Mouse (Mus musculus) forebrain, embryonic 11.5 days (tissue): ENCODE results near the gene Dlgap4. TPM values are rescaled to one million over a fixed set of nuclear protein-coding genes. Genes with fewer than 3 reads are reported as not detected.

ENCODE experiments used
- ATAC-seq: fragments of 200-750 bp; cut with Nextera tagmentation; replicated peaks from 2 replicates; pipeline ENCODE4 v1.8.0; 2017; ENCODE audit warnings: moderate TSS enrichment; ENCODE audit not compliant: low FRiP score
- DNase-seq: peaks from one replicate; pipeline ENCODE4 v3.0.0-alpha.2; 2017; ENCODE audit warnings: low spot score
- H3K27ac ChIP-seq: fragments of 300-500 bp; sonication (generic); 2 replicates; pipeline ENCODE4 v1.5.1; 2014; ENCODE audit warnings: low read depth, low read length
- H3K27me3 ChIP-seq: fragments of 300-500 bp; sonication (generic); 2 replicates; pipeline ENCODE4 v1.6.1; 2014; ENCODE audit warnings: mild to moderate bottlenecking, low read length, mixed read lengths; ENCODE audit not compliant: control insufficient read depth, insufficient read depth
- H3K36me3 ChIP-seq: fragments of 300-500 bp; sonication (generic); 2 replicates; pipeline ENCODE4 v1.6.1; 2014; ENCODE audit warnings: mild to moderate bottlenecking, low read length, moderate library complexity, mixed read lengths; ENCODE audit not compliant: control insufficient read depth, insufficient read depth
- H3K4me1 ChIP-seq: fragments of 300-500 bp; sonication (generic); replicated peaks from 2 replicates; pipeline ENCODE4 v1.6.1; 2014; ENCODE audit warnings: low read length, mixed read lengths; ENCODE audit not compliant: control insufficient read depth, insufficient read depth
- H3K4me2 ChIP-seq: fragments of 300-500 bp; sonication (generic); 2 replicates; pipeline ENCODE4 v1.6.1; 2014; ENCODE audit warnings: low read depth, mild to moderate bottlenecking, low read length, moderate library complexity, mixed read lengths; ENCODE audit not compliant: severe bottlenecking
- H3K4me3 ChIP-seq: fragments of 300-500 bp; sonication (generic); 2 replicates; pipeline ENCODE4 v1.5.1; 2014; ENCODE audit warnings: low read depth, low read length
- H3K9ac ChIP-seq: fragments of 300-500 bp; sonication (generic); 2 replicates; pipeline ENCODE4 v1.6.1; 2014; ENCODE audit warnings: low read length
- H3K9me3 ChIP-seq: fragments of 300-500 bp; sonication (generic); 2 replicates; pipeline ENCODE4 v1.6.1; 2016; ENCODE audit warnings: low read length, mixed read lengths; ENCODE audit not compliant: control insufficient read depth
- WGBS: fragments of 180-500 bp; shearing (Covaris S2); extraction: QIAGEN DNeasy Blood & Tissue Kit; methylation state at CpG from one replicate; pipeline ENCODE4 v1.1.7; 2014; 5-methylcytosine and 5-hydroxymethylcytosine counted together
- polyA plus RNA-seq: library from polyadenylated mRNA; unstranded; fragments of >200 nt; fragmentation: Nextera tagmentation; extraction: Ambion mirVana; gene quantifications from 2 replicates; pipeline ENCODE4 v1.2.1, GENCODE M21; 2014

The Dlgap4 gene
- polyA plus RNA-seq, 1 experiment from 2014 or later: 140 TPM

DNA sequence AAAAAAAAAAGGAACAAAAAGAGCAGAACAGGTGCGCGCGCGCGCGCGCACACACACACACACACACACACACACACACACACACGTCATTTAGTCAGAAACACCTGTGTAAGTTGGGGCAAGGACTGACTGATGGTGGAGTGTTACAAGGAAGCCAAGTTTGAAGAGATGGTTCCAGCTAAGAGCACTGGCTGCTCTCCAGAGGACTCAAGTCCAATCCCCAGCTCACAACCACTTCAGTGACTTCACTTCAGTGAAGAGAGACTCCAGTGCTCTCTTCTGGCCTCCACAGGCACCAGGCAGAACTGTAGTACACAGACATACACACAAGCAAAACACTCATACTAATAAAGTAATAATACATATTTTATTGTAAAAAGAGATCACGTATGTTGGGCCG lies 197.2 kb downstream of the Dlgap4 start:
- Histone ChIP-seq H3K9me3 (no peaks in the 10 kb centered on the region), H3K27me3 (no peaks in the 10 kb centered on the region), H3K4me1 (no peaks in the 10 kb centered on the region), H3K36me3 (no peaks in the 10 kb centered on the region), H3K27ac (no peak overlapping the region), H3K9ac (no peak overlapping the region), H3K4me3 (no peak overlapping the region), H3K4me2 (no peak overlapping the region)
- DNase-seq: no peak
- no peak for ATAC-seq
- 96% methylated on average over 10 of the region's 10 CpGs for WGBS

DNA sequence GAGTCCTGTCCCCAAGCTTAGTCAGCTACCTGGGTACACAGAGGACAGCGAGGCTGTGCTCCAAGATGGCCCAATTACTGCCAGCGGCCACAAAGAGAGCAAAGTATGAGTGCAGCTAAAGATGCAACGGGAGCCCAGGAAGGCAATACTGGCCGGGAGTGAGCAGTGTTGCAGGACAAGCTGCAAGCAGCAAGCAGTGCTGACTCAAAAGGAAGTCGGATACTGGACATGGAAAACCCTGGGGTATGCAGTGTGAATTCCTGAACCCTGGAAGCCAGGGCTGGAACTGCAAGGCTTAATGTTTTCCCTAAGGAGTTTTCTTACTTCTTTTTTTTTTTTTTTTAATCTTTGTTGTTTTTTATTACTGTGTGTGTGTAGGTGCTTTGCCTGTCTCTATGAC lies 198.1 kb downstream of the Dlgap4 start:
- DNase-seq (no peak), ATAC-seq (no peak)
- H3K4me1 ChIP-seq: no peaks in the 10 kb centered on the region
- H3K9me3 ChIP-seq: no peaks in the 10 kb centered on the region
- H3K27me3 ChIP-seq: no peaks in the 10 kb centered on the region
- WGBS: 75% methylated on average over 5 of the region's 5 CpGs
- no peak overlapping the region for H3K4me3 ChIP-seq
- H3K27ac ChIP-seq: no peak overlapping the region
- H3K4me2 ChIP-seq: no peak overlapping the region
- H3K36me3 ChIP-seq: no peaks in the 10 kb centered on the region
- H3K9ac ChIP-seq: no peak overlapping the region

Other genes starting within 250 kb of the Dlgap4 start
- 3.1 and 3.6 TPM in 2 replicates for gene Epb41l1, start 192.8 kb upstream of the Dlgap4 start, polyA plus RNA-seq
- gene Aar2, start 66.1 kb upstream of the Dlgap4 start, polyA plus RNA-seq: 45.9 and 50.0 TPM in 2 replicates
- gene Myl9, start 161.7 kb downstream of the Dlgap4 start, polyA plus RNA-seq: 105 and 121 TPM in 2 replicates
- 109 and 110 TPM in 2 replicates for gene Tgif2, start 226.3 kb downstream of the Dlgap4 start, polyA plus RNA-seq
- 9.9 and 10.0 TPM in 2 replicates for gene 4930518I15Rik, start 244.2 kb downstream of the Dlgap4 start, polyA plus RNA-seq
- gene Rab5if, start 249.4 kb downstream of the Dlgap4 start, polyA plus RNA-seq: 186 and 189 TPM in 2 replicates